Mouse (Mus musculus) c-Kit-positive CD71-negative TER-119-negative erythroid progenitor cells, embryonic 14.5 days (primary cell): ENCODE data around the gene Ppp1r3g.

Source experiments
- DNase-seq: peaks from one replicate; pipeline ENCODE4 v3.0.0-alpha.2; 2013; ENCODE audit warnings: low read depth

Gene Ppp1r3g

GRCm38 (mm10) chr13:35995231-35995630 lies 36.6 kb downstream of the Ppp1r3g start:
- DNase-seq: no peak

- no peak for DNase-seq
Observed at GRCm38 (mm10) chr13:35995696-35996426, 37.2 kb downstream of the Ppp1r3g start.

GRCm38 (mm10) chr13:35997606-35998005 lies 39.0 kb downstream of the Ppp1r3g start:
- DNase-seq: no peak

GRCm38 (mm10) chr13:36000798-36001197 lies 42.2 kb downstream of the Ppp1r3g start:
- no peak for DNase-seq

- DNase-seq: no peak
Observed at GRCm38 (mm10) chr13:36009981-36010380, 51.3 kb downstream of the Ppp1r3g start.

- DNase-seq: no peak
Observed at GRCm38 (mm10) chr13:36015636-36016035, 57.0 kb downstream of the Ppp1r3g start.

- no peak for DNase-seq
Observed at GRCm38 (mm10) chr13:36018017-36018416, 59.4 kb downstream of the Ppp1r3g start.

GRCm38 (mm10) chr13:36019309-36020274 lies 61.0 kb downstream of the Ppp1r3g start:
- DNase-seq: peak; percentile 62
